Mouse (Mus musculus) bone marrow, adult 2 months (tissue): ENCODE measurements around the gene Skor1. TPM values are rescaled to one million over a fixed set of nuclear protein-coding genes. Genes with fewer than 3 reads are reported as not detected.

Experiments used
- H3K27ac ChIP-seq: fragments of 200-500 bp; 2 replicates; pipeline ENCODE4 v1.5.1; 2012; ENCODE audit warnings: low read depth, mild to moderate bottlenecking, control low read depth, inconsistent platforms, low read length; ENCODE audit not compliant: control insufficient read depth, poor library complexity, insufficient read depth
- H3K4me1 ChIP-seq: fragments of 200-500 bp; 2 replicates; pipeline ENCODE4 v1.6.1; 2011; ENCODE audit warnings: low read length; ENCODE audit not compliant: control insufficient read depth, insufficient read depth
- H3K4me3 ChIP-seq: fragments of 200-500 bp; replicated peaks from 2 replicates; pipeline ENCODE3; 2011; ENCODE audit warnings: mild to moderate bottlenecking, low read depth, low read length, control low read depth; ENCODE audit not compliant: control insufficient read depth
- CTCF ChIP-seq: fragments of 200-500 bp; IDR thresholded peaks from 2 replicates; pipeline ENCODE4 v1.5.1; 2011; ENCODE audit warnings: low read length, control low read depth; ENCODE audit not compliant: control insufficient read depth, insufficient read depth
- POLR2A ChIP-seq: fragments of 200-500 bp; IDR thresholded peaks from 2 replicates; pipeline ENCODE4 v1.6.1; 2011; ENCODE audit warnings: low read depth, mild to moderate bottlenecking, control low read depth, low read length, borderline replicate concordance; ENCODE audit not compliant: control insufficient read depth
- WGBS: fragments of 180-500 bp; shearing (Covaris S2); methylation state at CpG from one replicate; pipeline ENCODE4 v1.1.7; 2018; 5-methylcytosine and 5-hydroxymethylcytosine counted together
- polyA plus RNA-seq: library from polyadenylated mRNA; stranded (reverse); fragments of >200 nt; gene quantifications from 2 replicates; pipeline ENCODE4 v1.2.4, GENCODE M21; 2011; ENCODE audit warnings: low replicate concordance; ENCODE audit not compliant: missing spikeins, insufficient read depth, insufficient read length

Skor1 gene
- not detected in 2 replicates for polyA plus RNA-seq

DNA sequence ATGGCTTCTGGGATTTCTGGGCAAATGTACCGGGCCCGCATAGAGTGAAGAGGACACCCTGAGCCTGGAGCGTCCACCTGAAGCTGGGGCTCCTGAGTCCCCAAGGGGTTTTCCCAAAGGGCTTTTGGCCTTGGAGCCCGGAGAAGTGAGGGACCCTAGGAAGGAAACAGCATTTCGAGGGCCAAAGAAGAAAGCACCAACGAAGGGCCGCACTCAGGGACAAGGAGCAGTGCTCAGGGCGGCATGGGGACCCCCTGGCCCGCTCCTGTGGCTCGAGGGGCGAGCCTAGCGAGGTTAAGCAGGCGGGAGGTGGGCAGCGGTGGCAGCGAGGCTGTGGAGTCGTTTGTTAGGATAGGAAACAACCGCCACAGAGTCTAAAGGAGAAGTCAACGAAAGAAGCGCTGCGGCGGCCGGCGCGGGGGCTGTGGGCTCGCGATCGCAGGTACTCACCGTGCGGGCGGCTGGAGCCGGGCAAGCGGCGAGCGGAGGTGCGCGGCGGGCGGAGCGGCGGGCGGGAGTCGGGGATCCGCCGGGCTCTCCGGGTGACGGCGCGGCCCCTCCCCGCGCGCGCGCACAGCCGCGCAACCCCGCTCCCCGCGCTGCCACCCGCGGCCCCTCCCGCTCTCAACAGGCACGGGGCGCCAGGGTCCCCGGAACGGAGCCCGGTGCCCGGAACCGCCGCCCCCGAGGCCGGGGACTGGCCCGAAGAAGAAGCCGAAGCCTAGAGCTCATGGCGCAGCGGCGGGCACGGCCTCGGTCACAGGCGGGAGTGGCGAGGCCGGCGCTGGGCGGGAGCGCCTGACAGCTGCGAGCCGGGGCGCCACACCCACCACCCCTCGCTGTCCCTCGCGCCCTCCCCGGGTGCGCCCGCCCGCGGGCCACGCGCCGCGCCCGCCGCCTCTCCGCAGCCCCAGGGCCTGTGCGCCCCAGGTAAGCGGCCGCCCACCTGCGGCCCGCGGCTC lies at the start of gene Skor1:
TSS of gene Skor1 (minus strand) at position 552 of the 962 bp plus-strand sequence.
- 2% methylated on average over 96 of the region's 108 CpGs for WGBS
- no peak for TF ChIP-seq POLR2A
- no peak for TF ChIP-seq CTCF
- H3K27ac ChIP-seq, result no peak within 1 kb of the TSS
- H3K4me3 ChIP-seq, result no peak within 1 kb of the TSS
- no peaks in the 10 kb centered on the region for H3K4me1 ChIP-seq

DNA sequence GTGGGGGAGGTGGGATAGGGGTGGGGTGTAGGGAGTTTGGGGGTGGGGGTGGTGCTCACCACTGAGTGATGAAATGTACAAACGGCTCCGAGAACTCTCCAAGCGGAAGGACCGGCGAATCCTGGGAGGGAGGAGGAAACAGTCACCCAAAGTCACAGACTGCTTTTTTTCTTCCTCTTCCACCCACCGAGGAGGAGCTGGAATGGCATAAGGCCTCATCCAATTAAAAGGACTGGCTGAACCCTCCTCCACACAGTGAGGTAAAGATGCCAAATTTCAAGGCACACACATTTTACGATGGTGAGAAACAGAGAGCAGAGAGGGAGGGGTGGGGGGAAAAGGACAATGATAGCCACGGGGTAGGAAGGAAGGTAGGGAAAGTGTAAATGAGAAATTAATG lies 48.5 kb upstream of the Skor1 start:
- H3K27ac ChIP-seq, result no peak overlapping the region
- WGBS, result 84% methylated on average over 8 of the region's 8 CpGs
- H3K4me1 ChIP-seq, result no peaks in the 10 kb centered on the region
- TF ChIP-seq CTCF (no peak), POLR2A (no peak)
- no peak overlapping the region for H3K4me3 ChIP-seq

DNA sequence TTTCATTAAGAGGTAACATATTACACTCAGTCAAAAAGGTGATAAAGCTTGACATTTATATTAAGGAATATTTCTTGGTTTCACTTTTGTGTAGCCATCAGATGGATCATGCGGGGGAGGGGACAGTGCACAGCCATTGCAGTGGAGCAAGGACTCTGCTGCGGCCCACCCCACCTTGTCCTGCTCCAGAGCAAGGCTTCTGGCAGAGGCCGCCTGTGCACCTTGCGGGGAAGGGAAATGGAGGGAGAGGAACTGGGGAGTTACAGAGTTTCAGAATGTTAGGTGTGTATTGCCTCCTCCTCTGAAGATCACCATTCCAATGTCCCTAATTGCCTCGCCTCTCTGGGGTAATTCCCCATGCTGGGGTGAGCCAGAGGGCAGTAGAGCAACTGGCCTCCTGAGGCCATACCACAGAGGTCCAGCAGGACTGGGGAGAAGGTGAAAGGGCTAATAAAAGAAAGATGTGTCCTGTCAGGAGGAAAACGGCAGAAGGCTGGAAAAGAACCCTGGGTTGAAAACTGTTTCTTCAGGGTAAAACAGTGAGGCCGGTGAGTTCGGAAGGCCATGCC lies 47.4 kb upstream of the Skor1 start:
- Histone ChIP-seq H3K4me3 (no peak overlapping the region), H3K4me1 (no peaks in the 10 kb centered on the region), H3K27ac (no peak overlapping the region)
- 88% methylated on average over 8 of the region's 8 CpGs for WGBS
- TF ChIP-seq POLR2A, result no peak
- no peak for TF ChIP-seq CTCF

DNA sequence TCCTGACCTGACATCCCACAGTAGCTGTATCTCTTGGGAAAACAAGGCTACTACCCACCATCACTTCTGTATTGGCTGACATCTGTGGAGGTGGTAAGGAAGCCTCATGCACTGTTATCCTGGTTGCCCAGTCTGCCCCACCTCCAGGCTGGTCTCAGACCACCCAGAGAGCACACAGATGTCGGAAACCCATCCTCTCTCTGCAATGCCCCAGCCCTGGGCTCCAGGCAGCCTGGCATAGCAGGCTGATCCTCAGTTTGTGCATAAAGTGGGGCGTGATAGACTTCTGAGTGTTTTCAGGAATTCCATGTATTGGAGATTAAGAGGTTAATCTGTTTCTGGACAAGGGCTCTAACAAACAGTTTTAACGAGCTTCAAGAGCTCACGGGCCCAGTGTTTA lies 46.8 kb upstream of the Skor1 start:
- H3K27ac ChIP-seq, result no peak overlapping the region
- WGBS, result 86% methylated on average over 4 of the region's 4 CpGs
- TF ChIP-seq POLR2A (no peak), CTCF (no peak)
- no peaks in the 10 kb centered on the region for H3K4me1 ChIP-seq
- no peak overlapping the region for H3K4me3 ChIP-seq

DNA sequence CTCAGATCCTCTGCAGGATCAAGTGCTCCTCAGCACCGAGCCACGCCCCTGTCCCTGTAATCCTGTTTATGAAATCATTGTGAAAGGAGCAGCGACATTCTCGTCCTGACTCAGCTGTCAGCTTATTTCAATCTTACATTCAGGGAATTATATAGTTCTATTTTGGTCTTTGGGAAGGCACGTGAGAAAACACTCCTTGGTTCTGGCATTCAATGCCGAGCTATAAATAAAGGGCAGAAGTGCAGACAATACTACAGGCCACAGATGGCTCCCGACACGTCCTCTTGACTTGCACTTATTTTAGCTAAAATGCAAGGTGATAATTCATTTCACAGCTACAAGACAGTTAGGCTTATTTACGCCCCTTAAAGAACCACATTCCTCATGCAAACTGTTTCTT lies 46.0 kb upstream of the Skor1 start:
- H3K27ac ChIP-seq, result no peak overlapping the region
- no peak overlapping the region for H3K4me3 ChIP-seq
- TF ChIP-seq POLR2A, result no peak
- H3K4me1 ChIP-seq, result no peaks in the 10 kb centered on the region
- 74% methylated on average over 9 of the region's 9 CpGs for WGBS

DNA sequence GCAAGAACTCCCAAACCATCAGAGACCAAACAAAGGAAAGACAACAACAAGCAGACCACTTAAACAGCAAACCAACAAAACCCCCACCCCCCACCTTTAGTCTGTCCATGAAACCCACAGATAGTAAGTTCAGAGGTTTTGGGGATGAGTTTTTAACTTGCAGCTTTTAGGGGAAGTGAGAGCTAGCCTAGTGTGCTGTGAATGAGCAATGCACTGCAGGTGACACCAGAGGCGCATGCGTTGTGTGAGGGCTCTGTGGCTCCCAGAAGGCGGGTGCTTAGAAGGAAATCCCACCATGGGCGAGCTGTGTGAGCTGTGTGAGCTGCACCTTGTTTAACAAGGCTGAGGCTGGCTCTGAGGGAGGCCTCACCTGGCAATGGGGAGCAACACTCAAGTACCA lies 44.0 kb upstream of the Skor1 start:
- TF ChIP-seq POLR2A (no peak), CTCF (no peak)
- Histone ChIP-seq H3K4me3 (no peak overlapping the region), H3K4me1 (no peaks in the 10 kb centered on the region), H3K27ac (no peak overlapping the region)
- 85% methylated on average over 4 of the region's 4 CpGs for WGBS

DNA sequence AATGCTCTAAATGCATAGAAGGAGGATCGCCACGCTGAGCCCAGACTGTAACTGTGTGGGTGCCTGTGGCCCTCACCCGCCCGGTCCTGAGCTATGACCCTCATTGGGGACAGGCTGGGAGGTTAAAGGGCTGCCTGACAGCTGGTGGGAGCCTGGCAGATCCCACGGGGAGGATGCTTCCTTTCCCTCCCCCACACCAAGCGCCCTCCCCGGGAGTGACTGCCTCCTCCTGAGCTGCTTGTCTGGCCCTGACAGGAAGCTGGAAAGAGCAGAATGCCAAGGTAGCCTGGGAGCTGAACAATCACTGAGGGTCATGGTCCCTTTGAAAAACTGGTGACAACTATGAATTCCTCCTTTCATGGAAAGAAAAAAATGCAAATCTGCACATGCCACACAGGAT lies 38.5 kb upstream of the Skor1 start:
- 83% methylated on average over 7 of the region's 7 CpGs for WGBS
- TF ChIP-seq CTCF (no peak), POLR2A (no peak)
- Histone ChIP-seq H3K27ac (no peak overlapping the region), H3K4me3 (no peak overlapping the region), H3K4me1 (no peaks in the 10 kb centered on the region)

DNA sequence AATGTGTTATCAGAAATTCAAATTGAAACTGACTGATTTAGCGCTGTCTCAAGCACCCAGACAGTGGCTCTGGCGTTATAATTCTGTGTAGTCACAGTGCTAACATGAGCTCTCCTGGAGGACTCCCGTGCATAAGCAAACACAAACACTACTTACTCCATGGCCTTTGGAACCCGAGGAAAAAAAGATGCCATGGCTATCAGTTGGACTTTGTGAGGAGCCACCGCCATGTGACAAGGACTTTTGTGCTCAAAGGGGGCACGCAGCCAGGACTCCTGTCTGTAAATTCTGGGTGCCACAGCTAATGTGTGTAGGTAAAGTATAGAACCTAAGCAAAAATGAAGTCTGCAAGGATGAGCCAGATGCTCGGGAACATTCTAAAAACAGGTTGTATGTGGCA lies 36.5 kb upstream of the Skor1 start:
- Histone ChIP-seq H3K27ac (no peak overlapping the region), H3K4me1 (no peaks in the 10 kb centered on the region), H3K4me3 (no peak overlapping the region)
- 86% methylated on average over 7 of the region's 7 CpGs for WGBS
- no peak for TF ChIP-seq POLR2A
- no peak for TF ChIP-seq CTCF

DNA sequence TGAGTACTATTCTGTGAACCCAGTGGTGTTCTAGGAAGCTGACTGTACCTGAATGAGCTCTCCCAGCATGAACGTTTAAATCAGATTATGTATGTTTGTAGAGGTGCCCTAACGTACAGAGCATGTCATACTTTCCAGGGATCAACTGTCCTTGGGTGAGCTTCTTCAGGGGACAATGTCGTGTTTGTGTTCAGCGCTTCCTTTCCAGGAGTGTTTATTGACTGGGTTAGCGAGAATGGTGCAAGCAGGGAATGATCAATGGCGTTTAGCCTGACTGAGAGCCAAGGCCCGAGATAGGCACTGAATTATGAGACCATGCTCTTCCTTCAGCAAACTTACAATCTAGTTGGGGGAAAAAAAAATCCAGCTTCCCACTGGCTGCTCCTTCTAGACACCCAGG lies 35.1 kb upstream of the Skor1 start:
- H3K4me3 ChIP-seq, result no peak overlapping the region
- WGBS, result 85% methylated on average over 7 of the region's 7 CpGs
- TF ChIP-seq POLR2A (no peak), CTCF (no peak)

More for the DNA sequence above, 35.1 kb upstream of the Skor1 start:
- H3K27ac ChIP-seq, result no peak overlapping the region
- no peaks in the 10 kb centered on the region for H3K4me1 ChIP-seq
